Mouse (Mus musculus): ENCODE results near the gene Mvb12a. TPM values are rescaled to one million over a fixed set of nuclear protein-coding genes. Genes with fewer than 3 reads are reported as not detected.
A peak's percentile ranks its signal among the peaks of the same experiment; 100 is the strongest.

Gene Mvb12a
- total and polyA plus RNA-seq, 3 experiments: 80.5 to 157 (median 128) TPM

DNA sequence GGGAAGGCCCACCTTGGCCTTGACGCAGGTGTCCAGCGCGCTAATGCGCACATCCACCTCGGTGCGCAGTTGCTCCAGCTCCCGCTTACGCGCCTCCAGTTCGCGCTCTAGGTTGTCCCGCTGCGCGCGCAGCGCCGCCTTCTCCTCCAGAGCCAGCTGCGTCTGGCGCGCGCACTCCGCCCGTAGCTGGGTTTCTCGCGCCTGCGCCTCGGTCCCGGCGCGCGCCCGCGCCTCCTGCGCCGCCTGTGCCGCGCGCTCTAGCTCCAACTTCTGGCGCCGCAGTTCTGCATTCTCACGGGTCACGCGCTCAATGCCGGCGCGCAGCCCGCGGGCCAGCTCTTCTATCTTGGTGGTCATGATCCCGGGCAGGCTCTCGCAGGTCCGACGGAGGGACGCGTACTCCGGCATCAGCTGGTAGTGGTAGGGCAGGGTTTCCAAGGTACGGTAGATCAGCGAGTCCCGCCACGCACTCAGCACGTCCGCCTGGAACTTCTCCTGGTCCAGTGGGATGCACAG, 35.1 kb upstream of the Mvb12a start:
- peak overlapping the region; percentile 24; the same call in 1 of the 2 replicates for H3K4me2 ChIP-seq (ENCODE audit: insufficient read depth, low read depth, poor library complexity, severe bottlenecking)
- H3K9ac ChIP-seq (ENCODE audit: insufficient read depth, low read depth): no peak overlapping the region
- H3K4me1 ChIP-seq (ENCODE audit: control insufficient read depth in 1 of 2, insufficient read depth in 2 of 2): peaks cover 2 to 4% of the 10 kb centered on the region in 2 experiments; a peak in 3 of 4 replicates
- no peaks in the 10 kb centered on the region for H3K9me3 ChIP-seq (replicated peaks; ENCODE audit: low read length)
- H3K27ac ChIP-seq (ENCODE audit: insufficient read depth, low read depth): no peak overlapping the region
- no peak for TF ChIP-seq MAFK (IDR thresholded peaks at IDR 0.05; ENCODE audit: insufficient replicate concordance, low read length)
- no peak for TF ChIP-seq ETS1 (conservative IDR thresholded peaks at IDR 0.05; ENCODE audit: low read depth, low read length)
- TF ChIP-seq RCOR1 (conservative IDR thresholded peaks at IDR 0.05; ENCODE audit: low read depth, low read length): no peak
- TF ChIP-seq NELFE (IDR thresholded peaks at IDR 0.05; ENCODE audit: low read depth, low read length): no peak
- TF ChIP-seq NRF1 (IDR thresholded peaks at IDR 0.05; ENCODE audit: low read depth, low read length): peak; percentile 80
- TF ChIP-seq CHD2 (IDR thresholded peaks at IDR 0.05; ENCODE audit: low read length): no peak
- no peak for TF ChIP-seq MXI1 (IDR thresholded peaks at IDR 0.05; ENCODE audit: low read depth, low read length)
- peaks cover 67% of the 10 kb centered on the region for H3K27me3 ChIP-seq (replicated peaks)
- no peaks in the 10 kb centered on the region for H3K79me2 ChIP-seq (replicated peaks; ENCODE audit: control insufficient read depth, extremely low read depth, insufficient read depth, poor library complexity, severe bottlenecking)
- in situ Hi-C loops (cut with MboI; ENCODE audit: low pct_ligation_motif_present, low pct_unique_long_range_greater_than_20kb, low sequenced_read_pairs): loop anchor here (10.0 kb wide), 1 partner anchor 63 kb away; no protein-coding TSS in a partner anchor
- peak overlapping the region in 1 of 3 experiments; percentile 5 for H3K4me3 ChIP-seq (replicated peaks in 1 of 3; ENCODE audit: low read depth in 2 of 3, low read length in 2 of 3, poor library complexity in 1 of 3)
- dilution Hi-C loops (cut with MboI; ENCODE audit: extremely low pct_ligation_motif_present, extremely low pct_unique_long_range_greater_than_20kb, low sequenced_read_pairs): no loop called here
- peak; percentile 44 for DNase-seq (ENCODE audit: extremely low read depth)
- no peaks in the 10 kb centered on the region for H3K36me3 ChIP-seq (replicated peaks in 1 of 2; ENCODE audit: control insufficient read depth in 1 of 2, insufficient read depth in 1 of 2, low read length in 1 of 2)

DNA sequence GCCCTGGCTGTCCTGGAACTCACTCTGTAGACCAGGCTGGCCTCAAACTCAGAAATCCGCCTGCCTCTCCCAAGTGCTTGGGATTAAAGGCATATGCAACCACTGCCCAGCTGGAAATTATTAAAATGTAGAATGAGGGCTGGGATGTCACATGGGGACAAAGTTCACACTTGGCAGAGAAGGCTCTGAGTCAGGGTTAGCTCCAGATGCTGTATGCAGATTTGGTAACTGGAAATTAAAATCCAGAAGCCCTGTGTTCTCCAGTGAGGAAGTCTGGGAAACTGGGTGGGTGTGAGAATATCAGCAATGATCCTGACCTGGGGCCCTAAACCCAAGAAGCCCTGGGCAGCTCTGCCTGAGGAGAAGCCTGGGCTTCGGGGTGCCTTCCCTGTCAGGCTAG, 33.4 kb upstream of the Mvb12a start:
- no peaks in the 10 kb centered on the region for H3K79me2 ChIP-seq (replicated peaks; ENCODE audit: control insufficient read depth, extremely low read depth, insufficient read depth, poor library complexity, severe bottlenecking)
- H3K4me1 ChIP-seq (ENCODE audit: control insufficient read depth in 1 of 2, insufficient read depth in 2 of 2): peaks cover 0 to 2% of the 10 kb centered on the region in 2 experiments; a peak in 1 of 4 replicates
- DNase-seq (ENCODE audit: extremely low read depth): no peak
- no peak for TF ChIP-seq IRF4 (IDR thresholded peaks at IDR 0.05; ENCODE audit: low read depth, low read length)
- no peak for TF ChIP-seq ETS1 (conservative IDR thresholded peaks at IDR 0.05; ENCODE audit: low read depth, low read length)
- TF ChIP-seq MAZ (IDR thresholded peaks at IDR 0.05; ENCODE audit: low read depth, low read length): no peak
- TF ChIP-seq ELF1 (IDR thresholded peaks at IDR 0.05; ENCODE audit: low read depth, low read length): no peak
- no peak for TF ChIP-seq MAX (IDR thresholded peaks at IDR 0.05; ENCODE audit: low read length)
- no peak for TF ChIP-seq ZC3H11A (IDR thresholded peaks at IDR 0.05; ENCODE audit: low read depth, low read length)
- TF ChIP-seq POLR2AphosphoS2 (IDR thresholded peaks at IDR 0.05; ENCODE audit: low read depth, low read length): no peak
- TF ChIP-seq BHLHE40 (IDR thresholded peaks at IDR 0.05; ENCODE audit: low read depth, low read length): no peak
- TF ChIP-seq GABPA (IDR thresholded peaks at IDR 0.05; ENCODE audit: insufficient replicate concordance, low read depth, low read length): no peak
- no peak for TF ChIP-seq CHD2 (IDR thresholded peaks at IDR 0.05; ENCODE audit: low read length)
- no peak for TF ChIP-seq RCOR1 (conservative IDR thresholded peaks at IDR 0.05; ENCODE audit: low read depth, low read length)
- no peak for TF ChIP-seq TCF12 (IDR thresholded peaks at IDR 0.05; ENCODE audit: low read depth, low read length)
- TF ChIP-seq ZKSCAN1 (IDR thresholded peaks at IDR 0.05; ENCODE audit: borderline replicate concordance, low read depth, low read length): no peak
- no peak for TF ChIP-seq SMC3 (IDR thresholded peaks at IDR 0.05; ENCODE audit: low read depth, low read length)
- no peak for TF ChIP-seq SIN3A (IDR thresholded peaks at IDR 0.05; ENCODE audit: low read length)
- no peak for TF ChIP-seq ZNF384 (IDR thresholded peaks at IDR 0.05; ENCODE audit: low read depth, low read length)
- TF ChIP-seq HCFC1 (IDR thresholded peaks at IDR 0.05; ENCODE audit: low read depth, low read length): no peak
- no peak for TF ChIP-seq USF2 (conservative IDR thresholded peaks at IDR 0.05; ENCODE audit: low read depth, low read length)
- no peak for TF ChIP-seq KAT2A (IDR thresholded peaks at IDR 0.05; ENCODE audit: insufficient replicate concordance, low read length)
- no peak for TF ChIP-seq NRF1 (IDR thresholded peaks at IDR 0.05; ENCODE audit: low read depth, low read length)
- no peaks in the 10 kb centered on the region for H3K36me3 ChIP-seq (replicated peaks in 1 of 2; ENCODE audit: control insufficient read depth in 1 of 2, insufficient read depth in 1 of 2, low read length in 1 of 2)
- H3K27me3 ChIP-seq (replicated peaks): peaks cover 67% of the 10 kb centered on the region
- H3K27ac ChIP-seq (ENCODE audit: insufficient read depth, low read depth): no peak overlapping the region
- no peaks in the 10 kb centered on the region for H3K9me3 ChIP-seq (replicated peaks; ENCODE audit: low read length)
- H3K9ac ChIP-seq (ENCODE audit: insufficient read depth, low read depth): no peak overlapping the region
- dilution Hi-C loops (cut with MboI; ENCODE audit: extremely low pct_ligation_motif_present, extremely low pct_unique_long_range_greater_than_20kb, low sequenced_read_pairs): no loop called here
- no peak overlapping the region for H3K4me3 ChIP-seq (replicated peaks in 1 of 3; ENCODE audit: low read depth in 2 of 3, low read length in 2 of 3, poor library complexity in 1 of 3)
- in situ Hi-C loops (cut with MboI; ENCODE audit: low pct_ligation_motif_present, low pct_unique_long_range_greater_than_20kb, low sequenced_read_pairs): loop anchor here (10.0 kb wide), 1 partner anchor 65 kb away; no protein-coding TSS in a partner anchor
- H3K4me2 ChIP-seq (ENCODE audit: insufficient read depth, low read depth, poor library complexity, severe bottlenecking): no peak overlapping the region
